Mouse (Mus musculus) gastrocnemius, adult 2 months (tissue): ENCODE results near the gene H2-DMa. TPM values are rescaled to one million over a fixed set of nuclear protein-coding genes. Genes with fewer than 3 reads are reported as not detected.

Experiments used
- DNase-seq: peaks from one replicate; pipeline ENCODE4 v3.0.0; 2022
- H3K27ac ChIP-seq: fragments of 200-600 bp; 2 replicates; pipeline ENCODE4 v1.8.1; 2022; ENCODE audit warnings: mild to moderate bottlenecking
- H3K4me3 ChIP-seq: fragments of 200-600 bp; 2 replicates; pipeline ENCODE4 v1.8.1; 2022; ENCODE audit warnings: mild to moderate bottlenecking, moderate library complexity
- CTCF ChIP-seq: fragments of 200-600 bp; IDR thresholded peaks from 2 replicates; pipeline ENCODE4 v1.8.1; 2022; ENCODE audit warnings: antibody characterized with exemption, mild to moderate bottlenecking, moderate library complexity
- intact Hi-C: fragments of 180-260 bp; cut with DNase I; formaldehyde crosslinking; loops from one replicate; pipeline ENCODE4 v1.15.1; 2025
- total RNA-seq, 2 experiments: library from RNA; stranded (reverse); gene quantifications; 2 replicates each; pipeline ENCODE4 v1.2.3; 2021

Gene H2-DMa
- total RNA-seq, 2 experiments from 2014 or later: 3.0 to 3.1 TPM

DNA sequence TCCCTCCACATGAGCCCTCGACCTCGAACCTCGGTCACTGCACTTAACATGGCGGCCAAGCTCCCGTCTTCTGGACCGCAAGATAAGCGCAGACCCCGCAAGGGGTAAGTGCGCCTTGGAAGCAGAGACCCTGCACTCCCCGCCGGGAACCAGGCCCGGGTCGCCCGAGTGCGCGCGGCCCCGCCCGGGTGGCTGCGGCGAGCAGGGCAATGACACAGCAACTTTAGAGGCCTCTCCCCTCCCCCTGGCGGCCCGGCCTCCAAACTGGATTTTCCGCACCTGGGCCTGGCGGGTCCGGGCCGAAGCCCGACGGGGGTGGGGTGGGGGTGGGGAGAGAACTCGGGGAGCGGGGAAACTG, 1.5 kb downstream of the H2-DMa start:
- H3K27ac ChIP-seq: peak overlapping the region; percentile 99
- TF ChIP-seq CTCF: peak; percentile 49
- intact Hi-C loops: loop anchor here (5.0 kb wide), 1 partner anchor 88 kb away; the partner anchor contains the start of genes Rxrb and Slc39a7
- H3K4me3 ChIP-seq: peak overlapping the region; percentile 81
- peak; percentile 96 for DNase-seq

GRCm38 (mm10) chr17:34121172-34121878, 2.0 kb downstream of the H2-DMa start:
- Histone ChIP-seq H3K27ac (peak overlapping the region; percentile 99), H3K4me3 (peak overlapping the region; percentile 81)
- no peak for TF ChIP-seq CTCF
- peak; percentile 94 for DNase-seq
- intact Hi-C loops: loop anchor here (5.0 kb wide), 1 partner anchor 89 kb away; the partner anchor contains the start of genes Rxrb and Slc39a7

- intact Hi-C loops: loop anchor here (5.0 kb wide), 1 partner anchor 90 kb away; the partner anchor contains the start of genes Rxrb and Slc39a7
- peak; percentile 85 for DNase-seq
- no peak for TF ChIP-seq CTCF
- Histone ChIP-seq H3K4me3 (peak overlapping the region; percentile 81), H3K27ac (peak overlapping the region; percentile 99)
Observed at GRCm38 (mm10) chr17:34121879-34122187, 2.5 kb downstream of the H2-DMa start.

GRCm38 (mm10) chr17:34122188-34122984, 3.0 kb downstream of the H2-DMa start, which contains the start of gene Brd2:
Gene Brd2, minus strand, starts transcription at chr17:34122634.
- intact Hi-C loops: loop anchor here (5.0 kb wide), 1 partner anchor 90 kb away; the partner anchor contains the start of genes Rxrb and Slc39a7
- peak; percentile 99 for DNase-seq
- Histone ChIP-seq H3K27ac (peak within 1 kb of the TSS; percentile 99), H3K4me3 (peak within 1 kb of the TSS; percentile 81)
- TF ChIP-seq CTCF: peak; percentile 10; the same call in 1 of the 2 replicates

GRCm38 (mm10) chr17:34123111-34123510, 3.8 kb downstream of the H2-DMa start:
- no peak for DNase-seq
- intact Hi-C loops: loop anchor here (5.0 kb wide), 1 partner anchor 91 kb away; the partner anchor contains the start of genes Rxrb and Slc39a7
- Histone ChIP-seq H3K27ac (peak overlapping the region; percentile 99), H3K4me3 (peak overlapping the region; percentile 81)
- no peak for TF ChIP-seq CTCF

- peak; percentile 51 for DNase-seq
- intact Hi-C loops: loop anchor here (5.0 kb wide), 1 partner anchor 91 kb away; the partner anchor contains the start of genes Rxrb and Slc39a7
- TF ChIP-seq CTCF: no peak
- H3K27ac ChIP-seq: peak overlapping the region; percentile 99
- peak overlapping the region; percentile 81 for H3K4me3 ChIP-seq
Observed at GRCm38 (mm10) chr17:34123518-34123917, 4.2 kb downstream of the H2-DMa start.

DNA sequence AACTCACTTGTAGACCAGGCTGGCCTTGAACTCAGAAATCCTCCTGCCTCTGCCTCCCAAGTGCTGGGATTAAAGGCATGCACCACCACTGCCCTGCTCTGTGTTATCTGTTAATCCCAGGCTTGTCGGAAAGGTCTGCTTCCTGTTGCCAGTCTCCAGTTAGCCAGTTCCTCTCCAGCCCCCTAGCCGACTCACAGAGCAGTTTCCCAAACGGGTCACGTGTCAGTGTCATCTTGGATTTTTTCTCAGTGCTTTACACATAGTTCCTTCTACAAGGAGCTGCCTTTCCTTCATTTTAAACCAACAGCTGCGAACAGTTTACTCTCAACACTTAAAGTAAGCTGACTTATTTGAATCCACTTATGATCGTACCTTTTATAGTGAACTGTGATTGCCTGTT, 5.3 kb downstream of the H2-DMa start:
- intact Hi-C loops: loop anchor here (5.0 kb wide), 1 partner anchor 92 kb away; the partner anchor contains the start of genes Rxrb and Slc39a7
- no peak for DNase-seq
- peak overlapping the region; percentile 23 for H3K4me3 ChIP-seq
- no peak for TF ChIP-seq CTCF
- H3K27ac ChIP-seq: peak overlapping the region; percentile 24

DNA sequence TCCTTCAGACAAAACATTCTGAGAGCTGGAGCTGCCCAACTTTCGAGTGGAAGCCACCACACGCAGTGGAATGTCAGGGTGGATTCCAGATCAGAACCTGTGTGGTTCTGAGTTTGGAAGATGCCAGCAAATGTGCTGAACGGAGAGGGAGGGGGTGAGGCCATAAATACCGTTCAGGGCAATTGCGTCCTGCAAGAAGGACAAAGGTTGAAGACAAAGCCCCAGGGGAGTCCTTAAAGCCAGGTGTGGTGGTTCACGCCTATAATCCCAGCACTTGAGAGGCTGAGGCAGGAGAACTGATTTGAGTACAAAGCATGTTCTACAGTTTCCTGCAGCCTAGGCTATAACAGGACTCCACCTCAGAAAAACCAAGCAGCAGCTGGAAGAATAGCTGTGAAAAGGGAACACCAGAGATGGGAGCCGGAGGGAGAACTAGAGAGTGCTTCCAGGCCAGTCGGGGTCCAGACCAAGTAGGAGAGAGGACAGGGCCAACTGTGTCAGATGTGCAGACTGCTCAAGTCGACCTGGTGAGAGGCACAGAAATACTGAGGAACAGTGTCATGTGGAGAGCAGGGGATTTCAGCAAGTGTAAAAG, 7.6 kb downstream of the H2-DMa start:
- Histone ChIP-seq H3K27ac (peak overlapping the region; percentile 28; the same call in 1 of the 2 replicates), H3K4me3 (no peak overlapping the region)
- intact Hi-C loops: no loop called here
- no peak for DNase-seq
- no peak for TF ChIP-seq CTCF

- H3K27ac ChIP-seq: peak overlapping the region; percentile 40; the same call in 1 of the 2 replicates
- intact Hi-C loops: no loop called here
- peak; percentile 67 for DNase-seq
Observed at GRCm38 (mm10) chr17:34127475-34127874, 8.1 kb downstream of the H2-DMa start.

DNA sequence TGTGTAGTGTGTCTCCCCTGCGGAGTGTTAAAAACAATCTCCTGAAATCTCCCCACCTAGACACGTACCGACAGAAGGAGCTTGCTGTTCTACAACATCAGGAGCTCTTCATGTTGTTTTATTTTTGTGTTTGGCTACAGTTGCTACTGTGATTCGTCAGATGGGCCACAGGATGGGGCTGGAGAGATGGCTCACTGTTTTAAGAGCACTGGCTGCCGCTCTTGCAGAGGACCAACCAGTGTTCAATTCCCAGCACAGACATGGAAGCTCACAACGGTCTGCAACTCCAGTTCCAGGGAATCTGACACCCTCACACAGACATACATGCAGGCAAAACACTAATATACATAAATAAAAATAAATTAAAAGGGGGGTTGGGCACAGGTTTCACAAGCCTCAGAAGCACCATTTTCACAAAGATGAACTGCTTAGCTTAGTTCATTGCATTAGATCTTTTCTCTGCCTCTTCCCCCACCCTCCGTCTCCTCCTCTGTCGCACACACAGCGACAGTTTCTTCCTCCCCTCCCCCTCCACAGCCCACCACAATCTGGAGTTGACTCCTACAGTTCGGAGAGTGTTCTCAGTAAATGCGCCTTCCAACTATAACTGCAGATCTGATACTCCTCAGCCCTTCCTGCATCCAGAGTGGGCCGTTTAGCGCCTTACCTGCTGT, 9.1 kb downstream of the H2-DMa start:
- intact Hi-C loops: no loop called here
- no peak overlapping the region for H3K4me3 ChIP-seq

More at GRCm38 (mm10) chr17:34127475-34127874, 8.1 kb downstream of the H2-DMa start:
- no peak for TF ChIP-seq CTCF
- H3K4me3 ChIP-seq: no peak overlapping the region

DNA sequence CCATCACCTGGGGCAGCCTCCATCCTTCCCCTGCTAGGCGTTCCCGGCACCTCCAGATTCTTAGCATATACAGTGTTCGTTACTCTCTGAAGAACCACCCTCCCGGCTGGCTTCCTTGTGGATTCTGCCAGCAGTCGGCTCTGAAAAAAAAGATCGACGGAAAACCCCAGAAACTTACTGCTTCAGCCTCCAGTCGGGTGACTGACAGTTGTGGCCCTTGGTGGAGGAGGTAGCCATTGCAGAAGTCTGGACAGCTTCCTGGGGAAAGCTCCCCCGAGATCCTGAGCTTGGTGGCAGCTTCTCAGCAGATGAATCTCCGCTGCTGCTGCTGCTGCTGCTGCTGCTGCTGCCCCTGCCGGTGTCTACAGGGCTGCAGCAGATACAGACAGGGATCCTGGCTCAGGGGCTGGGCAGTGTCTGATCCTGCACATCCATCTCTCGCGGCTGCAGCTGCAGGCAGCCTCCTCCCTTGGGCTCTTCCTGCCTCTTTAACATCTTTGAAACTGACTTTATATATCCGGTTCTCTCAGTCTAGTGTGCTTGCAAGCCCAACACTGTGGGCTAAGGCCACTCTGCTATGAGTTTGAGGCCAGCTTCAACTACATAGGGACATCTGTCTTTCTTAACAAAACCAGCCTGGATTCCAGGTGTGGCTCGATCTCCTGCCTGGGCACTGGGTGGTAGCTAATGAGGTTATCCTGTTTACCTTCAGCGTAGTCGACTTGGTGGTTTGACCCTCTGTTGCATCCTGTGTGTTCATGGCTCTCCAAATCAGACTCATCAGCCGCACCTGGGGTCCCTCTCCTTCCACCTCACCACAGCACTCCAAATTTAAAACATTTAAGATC, 9.8 kb downstream of the H2-DMa start:
- TF ChIP-seq CTCF: no peak
- intact Hi-C loops: no loop called here
- no peak overlapping the region for H3K27ac ChIP-seq
- DNase-seq: no peak
- H3K4me3 ChIP-seq: no peak overlapping the region

More for the DNA sequence above, 9.1 kb downstream of the H2-DMa start:
- H3K27ac ChIP-seq: peak overlapping the region; percentile 40; the same call in 1 of the 2 replicates
- no peak for DNase-seq
- peak; percentile 33 for TF ChIP-seq CTCF
